Mouse (Mus musculus) liver, embryonic 14.5 days (tissue): ENCODE data around the gene Prx.

Experiments
- CTCF ChIP-seq: IDR thresholded peaks from 2 replicates; pipeline ENCODE4 v1.5.1; 2016; ENCODE audit warnings: antibody characterized with exemption, low read depth, control low read depth
- EP300 ChIP-seq: IDR thresholded peaks from 2 replicates; pipeline ENCODE4 v1.6.1; 2016; ENCODE audit warnings: antibody characterized with exemption, low read depth

GRCm38 (mm10) chr7:27560291-27560887 lies 61.3 kb downstream of the Prx start:
- TF ChIP-seq CTCF, result no peak
- no peak for TF ChIP-seq EP300
